24 mouse cellular contexts compared by ENCODE assay signal in genomic region chr13:48255026-48255425, GRCm38 (mm10).
"Had no signal": no experiment of that assay in that cellular context is flagged by ENCODE, and none has a peak within 500 bp of the region (broad histone marks: within the 10 kb centered on the region; RNA-seq: fewer than 3 reads in every experiment).

No protein-coding gene starts in this region.

- DNase-seq: gastrocnemius, postnatal 14 days; gastrocnemius, postnatal 36 days; heart, adult 11 months; heart, adult 2 months; heart, postnatal 14 days; heart, postnatal 36 days; kidney, adult 11 months; kidney, adult 2 months; kidney, adult 9 months; kidney, postnatal 10 days; kidney, postnatal 36 days; layer of hippocampus, adult 9-11 months; layer of hippocampus, postnatal 36 days; left cerebral cortex, postnatal 4 days had no signal

- H3K9me3 ChIP-seq: heart, embryonic 15.5 days; limb, embryonic 15.5 days; liver, embryonic 12.5 days had no signal

- H3K4me1 ChIP-seq: limb, embryonic 15.5 days; liver, embryonic 12.5 days had no signal

- H3K9ac ChIP-seq: heart, embryonic 13.5 days; heart, embryonic 15.5 days; hindbrain, embryonic 12.5 days; hindbrain, embryonic 14.5 days; limb, embryonic 13.5 days; limb, embryonic 15.5 days; liver, embryonic 12.5 days had no signal

- ATAC-seq: hindbrain, embryonic 16.5 days; intestine, embryonic 16.5 days; liver, embryonic 12.5 days had no signal

- H3K27me3 ChIP-seq: heart, embryonic 13.5 days; heart, embryonic 15.5 days; hindbrain, embryonic 12.5 days; limb, embryonic 13.5 days; limb, embryonic 15.5 days had no signal

- H3K4me2 ChIP-seq: heart, embryonic 11.5 days; heart, embryonic 13.5 days; heart, embryonic 15.5 days; hindbrain, embryonic 12.5 days; hindbrain, embryonic 14.5 days; limb, embryonic 13.5 days; limb, embryonic 15.5 days; liver, embryonic 12.5 days had no signal

- H3K4me3 ChIP-seq: heart, adult 2 months; heart, embryonic 13.5 days; heart, embryonic 15.5 days; hindbrain, embryonic 12.5 days; limb, embryonic 13.5 days; limb, embryonic 15.5 days; liver, embryonic 12.5 days had no signal

- H3K27ac ChIP-seq: heart, adult 2 months; heart, embryonic 13.5 days; heart, embryonic 15.5 days; hindbrain, embryonic 12.5 days; hindbrain, embryonic 14.5 days; limb, embryonic 13.5 days; limb, embryonic 15.5 days; liver, embryonic 12.5 days had no signal

- H3K36me3 ChIP-seq: heart, embryonic 13.5 days; heart, embryonic 15.5 days; hindbrain, embryonic 12.5 days; limb, embryonic 13.5 days; limb, embryonic 15.5 days; liver, embryonic 12.5 days had no signal
